Mouse (Mus musculus) ovary, postnatal 10 days (tissue): Measurements from ENCODE around the gene Gm10260.

ENCODE experiments used
- DNase-seq: peaks from one replicate; pipeline ENCODE4 v3.0.0; 2022; ENCODE audit warnings: low spot score

Gene Gm10260

DNA sequence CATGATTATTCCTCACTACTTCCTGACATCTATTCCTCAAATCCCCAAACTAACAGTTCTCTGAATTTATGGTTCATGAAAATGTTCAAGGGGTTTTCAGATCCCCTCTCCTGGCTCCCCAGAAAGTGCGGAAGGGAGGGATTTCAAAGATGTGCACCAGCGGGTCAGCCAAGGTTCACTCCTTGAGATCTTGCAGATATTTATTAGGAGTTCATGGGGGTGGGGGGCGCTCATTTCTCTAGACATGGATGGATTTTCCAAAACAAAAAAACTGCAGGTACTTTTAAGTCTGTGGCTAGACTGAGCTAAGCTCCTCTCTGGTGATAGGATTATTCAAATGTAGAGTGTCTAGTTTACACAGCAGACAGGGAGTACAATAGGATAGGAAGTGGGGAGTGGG is 8.4 kb upstream of the Gm10260 start:
- DNase-seq = no peak

DNA sequence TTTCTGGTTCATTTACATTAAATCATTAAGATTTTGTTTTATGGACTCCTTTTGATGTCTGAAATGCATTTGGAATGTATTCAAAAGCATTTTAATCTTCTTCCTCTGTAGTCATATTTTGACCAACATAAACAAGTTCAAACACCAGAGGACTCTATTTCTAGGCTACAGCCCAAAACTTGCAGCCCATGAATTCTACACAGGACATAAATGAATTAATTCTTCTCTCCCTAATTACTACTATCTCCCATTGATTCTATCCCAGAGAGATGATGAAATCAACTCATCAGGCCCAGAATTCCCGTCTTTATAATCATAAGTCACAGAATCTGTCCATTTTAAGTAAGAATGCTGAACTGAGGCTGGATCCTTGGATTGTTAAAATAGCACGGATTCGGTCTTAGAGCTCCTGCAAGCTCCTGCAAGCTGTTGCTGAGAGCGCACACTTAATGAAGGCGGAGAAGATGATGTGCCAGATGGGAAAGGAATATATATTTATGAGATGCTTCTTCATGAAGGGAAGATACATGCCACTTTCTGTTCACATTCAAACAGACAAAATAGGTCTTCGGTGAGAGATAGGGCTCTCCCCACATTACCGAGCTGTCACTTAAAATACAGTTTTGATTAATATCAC is 7.7 kb upstream of the Gm10260 start:
- no peak for DNase-seq

DNA sequence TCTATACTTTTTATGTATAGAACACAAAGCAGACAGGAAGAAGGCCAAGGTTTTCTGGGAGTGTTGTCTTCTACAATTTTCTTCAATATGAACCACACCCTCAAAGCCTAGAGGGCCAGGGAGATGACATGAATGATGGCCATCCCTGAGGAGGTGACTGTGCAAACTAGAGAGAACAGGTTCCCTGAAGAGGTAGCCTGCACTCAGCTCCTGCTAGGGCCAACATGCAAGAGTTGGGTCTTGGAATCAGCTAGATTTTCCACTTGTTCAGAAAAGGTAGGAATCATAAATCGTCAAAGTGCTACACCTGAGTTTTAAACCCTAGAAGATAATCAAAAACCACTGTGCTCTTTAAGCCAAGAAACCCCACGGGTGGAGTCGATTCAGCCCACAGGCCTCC is 6.2 kb upstream of the Gm10260 start:
- no peak for DNase-seq

DNA sequence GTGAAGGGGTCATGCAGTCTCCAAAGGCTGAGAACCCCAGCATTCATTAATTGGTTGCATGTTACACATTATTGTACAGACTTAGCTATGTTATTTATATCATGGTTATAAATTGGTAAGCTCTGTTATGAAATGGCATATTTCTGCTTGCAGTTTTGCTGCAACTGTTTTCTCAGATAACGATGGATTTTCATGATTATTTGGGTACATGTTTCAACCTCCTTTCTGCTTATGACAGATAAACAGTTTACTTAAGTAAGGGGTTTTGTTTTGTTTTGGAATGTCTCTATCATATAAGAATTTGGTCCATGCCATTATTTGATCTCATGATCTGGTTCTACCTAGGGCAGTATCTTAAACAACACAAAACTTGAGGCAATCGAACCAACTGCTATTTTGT is 5.5 kb upstream of the Gm10260 start:
- no peak for DNase-seq

DNA sequence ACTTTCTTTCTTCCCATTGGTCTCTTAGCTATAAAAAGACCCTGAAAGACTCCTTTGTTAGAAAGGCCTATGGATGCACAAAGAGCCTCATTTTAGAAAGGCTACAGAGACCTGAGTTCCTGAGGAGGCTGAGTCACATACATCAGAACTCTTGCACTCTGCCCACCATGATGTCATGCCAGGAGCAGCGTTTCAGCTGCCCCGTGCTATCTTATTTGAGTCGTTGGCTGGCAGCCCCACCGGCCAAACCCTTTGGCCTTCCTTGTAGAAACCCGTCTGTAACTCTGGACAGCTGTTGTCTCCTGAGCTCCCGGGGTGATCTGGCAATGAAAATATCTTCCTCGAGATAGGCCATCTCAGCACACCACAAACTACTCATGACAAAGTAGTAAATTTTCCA is 3.6 kb upstream of the Gm10260 start:
- no peak for DNase-seq

DNA sequence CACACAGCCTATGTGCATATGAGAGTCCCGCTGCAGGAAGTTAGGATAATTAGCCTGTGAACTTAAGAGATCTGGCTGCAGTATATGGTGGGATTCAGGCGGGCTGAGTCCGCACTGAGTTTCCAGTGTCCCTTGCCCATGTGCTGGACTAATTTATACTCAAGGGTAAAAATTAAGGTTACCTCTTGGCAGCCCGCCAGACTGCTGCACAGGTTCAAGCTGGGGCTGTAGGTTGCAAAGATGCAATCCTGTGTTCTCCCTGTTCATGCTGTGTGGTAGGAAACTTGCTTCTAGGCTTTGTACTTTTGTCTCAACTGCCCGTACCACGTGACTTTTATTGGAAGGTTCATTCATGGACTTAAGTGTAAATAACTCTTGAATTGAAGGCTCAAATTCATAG is 3.0 kb upstream of the Gm10260 start:
- no peak for DNase-seq

DNA sequence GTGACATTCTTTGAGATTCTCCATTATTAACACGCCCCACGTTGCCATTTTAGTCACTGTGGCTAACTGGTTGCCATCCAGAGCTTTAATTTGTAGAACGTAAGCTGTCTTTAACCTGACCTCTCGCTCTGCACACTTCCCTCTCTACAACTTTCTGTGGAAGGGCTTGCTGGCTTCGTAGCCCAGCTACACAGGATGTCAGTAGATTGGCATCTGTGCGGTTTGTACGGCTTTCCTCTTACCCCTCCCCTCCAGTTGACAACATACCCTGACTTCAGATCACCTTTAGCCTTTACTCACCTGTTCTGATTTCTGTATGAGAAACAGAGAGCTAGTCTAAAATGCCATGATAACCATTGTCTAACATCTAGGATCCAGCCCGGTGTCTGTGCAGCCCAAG is 1.7 kb upstream of the Gm10260 start:
- DNase-seq = no peak

DNA sequence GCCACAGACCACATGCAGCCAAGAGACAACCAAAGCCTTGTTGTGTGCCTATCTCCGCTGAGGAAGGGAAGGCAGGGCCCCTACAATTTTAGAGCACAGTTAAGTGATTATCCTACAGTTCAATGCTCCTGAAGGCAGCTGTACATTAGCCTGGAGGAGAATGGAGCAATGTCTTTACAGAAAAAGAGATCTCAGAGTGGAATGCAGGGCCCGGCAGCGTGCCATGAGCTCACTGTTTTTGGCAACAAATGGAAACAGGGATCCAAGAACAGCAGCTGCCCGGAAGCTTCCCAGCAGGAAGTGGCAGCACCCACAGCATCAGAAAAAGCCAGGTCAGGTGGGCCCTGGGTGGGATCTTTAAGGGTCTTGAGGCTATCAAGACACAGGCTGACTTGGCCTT is 3.4 kb downstream of the Gm10260 start:
- no peak for DNase-seq

DNA sequence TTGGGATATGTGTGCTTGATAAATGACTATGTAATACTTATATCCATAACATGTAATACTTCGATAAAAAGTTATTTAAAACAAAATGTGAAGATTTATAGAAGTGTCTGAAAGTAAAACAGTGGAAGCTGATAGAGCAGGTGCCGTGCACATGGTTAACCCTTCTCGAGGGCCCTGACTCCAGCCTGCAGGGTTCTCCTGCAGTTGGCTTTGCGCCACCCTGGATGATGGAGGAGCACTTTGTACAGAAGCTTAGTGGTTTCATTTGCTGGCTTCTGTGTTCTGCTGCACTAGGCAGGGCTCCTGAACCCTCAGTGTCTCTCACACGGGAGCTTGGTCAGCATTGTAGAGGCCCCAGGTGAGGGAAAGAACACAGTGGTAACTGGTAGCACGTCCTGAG is 4.3 kb downstream of the Gm10260 start:
- DNase-seq = no peak

DNA sequence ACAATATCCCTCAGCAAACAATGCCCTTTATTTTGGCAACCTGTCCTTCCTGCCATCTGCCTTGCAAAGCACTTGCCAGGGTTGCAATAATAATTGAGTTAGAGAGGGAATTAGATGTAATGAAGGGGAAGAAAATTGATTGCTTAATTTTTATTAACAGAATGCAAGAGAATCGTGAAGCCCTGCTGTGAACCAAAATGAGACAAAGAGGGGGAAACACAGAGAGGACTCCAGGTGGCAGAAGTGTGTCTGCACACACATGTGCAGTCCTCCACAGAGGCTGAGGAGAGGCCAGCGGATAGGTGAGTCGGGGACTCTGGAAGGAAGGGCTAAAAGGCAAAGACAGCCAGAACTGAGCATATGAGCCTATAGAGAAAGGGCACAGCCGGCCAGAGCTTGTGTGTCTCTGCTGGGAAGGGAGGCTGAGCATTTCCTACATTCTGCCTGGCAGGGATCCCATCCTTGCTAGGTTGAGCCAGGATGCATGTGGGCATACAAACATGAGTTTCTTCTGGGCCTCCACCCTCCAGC is 9.5 kb downstream of the Gm10260 start:
- no peak for DNase-seq

DNA sequence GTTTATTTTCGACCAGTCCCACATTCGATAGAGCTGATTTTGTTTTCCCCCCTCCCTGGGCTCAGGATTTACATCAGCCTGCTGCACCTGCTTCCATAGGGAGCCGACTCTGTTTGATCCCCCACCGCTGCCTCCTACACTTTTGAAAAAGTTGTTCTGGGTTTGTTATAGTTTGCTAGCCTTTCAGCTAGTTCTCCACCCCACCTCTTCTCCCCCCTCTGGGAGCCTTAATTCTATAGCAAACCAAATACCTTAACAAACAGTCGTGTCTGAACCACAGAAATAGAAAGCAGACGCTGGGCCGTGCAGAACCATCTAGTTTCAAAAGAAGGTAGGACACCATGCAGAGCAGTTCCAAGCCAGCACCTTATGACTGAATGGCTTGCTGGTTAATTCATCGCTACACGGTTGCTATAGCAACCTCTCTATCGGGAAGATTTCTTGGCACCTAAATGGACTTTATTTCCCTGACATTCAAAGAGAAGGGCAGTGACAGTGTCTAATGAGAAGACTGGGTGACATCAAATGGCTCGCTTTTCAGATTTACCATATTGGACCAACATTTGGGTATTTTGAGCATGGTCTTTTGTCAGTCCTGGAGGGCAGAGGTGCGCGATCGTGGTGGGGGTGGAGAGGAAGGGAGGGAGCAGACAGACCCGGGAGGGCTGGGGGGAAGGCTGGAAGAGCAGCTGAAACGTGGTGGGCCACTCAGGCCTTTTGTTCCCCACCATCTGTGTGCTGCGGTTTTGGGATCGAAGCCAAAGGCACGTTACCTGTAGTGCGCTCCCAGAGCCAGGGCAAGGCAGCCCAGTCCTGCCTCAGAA is 13.2 kb downstream of the Gm10260 start:
- no peak for DNase-seq

DNA sequence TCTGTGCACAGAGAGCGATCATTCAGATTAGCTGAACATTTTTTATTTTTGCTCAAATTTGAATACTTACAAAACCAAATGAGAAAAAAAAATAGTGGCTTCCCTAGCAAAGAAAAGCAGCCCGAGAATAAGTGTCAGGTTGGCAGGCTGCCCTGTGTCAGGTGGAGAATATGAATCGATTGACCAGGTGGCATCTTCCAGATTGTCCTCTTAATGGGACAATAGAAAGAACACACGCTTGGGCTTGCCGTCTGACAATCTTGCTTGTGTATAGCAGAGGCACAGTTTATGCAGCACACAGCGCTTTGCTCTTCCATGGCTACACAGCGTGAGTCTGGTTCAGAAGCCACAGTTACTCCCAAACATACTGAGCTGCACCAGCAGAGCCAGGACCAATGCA is 15.8 kb downstream of the Gm10260 start:
- DNase-seq = no peak

DNA sequence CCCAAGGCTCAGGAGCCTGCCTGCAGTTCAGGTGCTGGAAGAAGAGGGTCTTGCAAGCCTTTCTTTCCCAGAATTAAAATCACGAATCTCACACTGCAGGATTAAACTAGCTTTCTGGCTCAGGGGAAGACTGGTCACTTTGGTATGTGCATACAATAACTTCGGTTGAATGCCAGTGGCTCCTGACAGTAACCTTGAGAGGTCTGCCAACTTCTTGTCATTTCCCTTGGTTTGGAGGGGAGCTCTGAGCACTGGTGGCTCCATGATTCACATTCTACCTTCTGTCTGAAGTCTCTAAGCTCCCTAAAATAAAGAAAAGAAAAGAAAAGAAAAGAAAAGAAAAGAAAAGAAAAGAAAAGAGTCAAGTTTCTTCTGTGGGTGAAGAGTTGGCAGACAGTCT is 16.4 kb downstream of the Gm10260 start:
- no peak for DNase-seq

DNA sequence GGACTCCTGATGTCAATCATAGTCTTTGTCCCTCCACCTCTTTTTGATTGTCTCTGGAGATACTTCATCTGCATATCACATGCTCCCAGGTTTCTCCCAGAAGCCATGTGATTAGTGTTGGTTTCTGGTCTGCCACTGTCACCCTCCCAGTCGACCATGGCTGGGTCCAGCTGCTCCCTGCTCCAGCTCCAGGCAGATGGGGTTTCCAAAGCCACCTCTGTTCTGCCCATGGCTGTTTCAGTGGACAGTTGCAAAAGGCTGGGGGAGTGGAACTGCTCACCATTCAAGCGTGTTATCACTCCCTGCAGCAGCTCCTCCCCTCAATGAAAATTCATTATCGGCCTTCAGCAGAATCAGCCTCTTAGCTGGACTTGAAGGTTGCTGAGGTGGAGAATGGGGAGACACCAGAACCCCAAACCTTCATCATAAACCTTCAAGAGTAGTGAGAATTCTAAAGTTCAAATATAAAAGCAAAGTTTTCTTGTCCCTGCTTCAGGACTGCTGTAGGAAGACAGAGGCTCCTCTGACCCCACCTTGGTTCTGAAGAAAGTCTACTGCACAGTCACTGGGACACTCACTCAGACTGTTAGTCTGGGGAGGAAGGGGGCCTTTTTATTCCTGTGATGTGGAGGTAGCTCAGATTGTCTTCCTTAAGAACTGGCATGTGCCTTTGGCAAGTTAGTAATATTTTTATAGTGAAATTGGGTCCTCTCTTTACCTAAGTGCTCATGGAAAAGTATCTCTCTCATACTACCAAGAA is 17.0 kb downstream of the Gm10260 start:
- DNase-seq = no peak

DNA sequence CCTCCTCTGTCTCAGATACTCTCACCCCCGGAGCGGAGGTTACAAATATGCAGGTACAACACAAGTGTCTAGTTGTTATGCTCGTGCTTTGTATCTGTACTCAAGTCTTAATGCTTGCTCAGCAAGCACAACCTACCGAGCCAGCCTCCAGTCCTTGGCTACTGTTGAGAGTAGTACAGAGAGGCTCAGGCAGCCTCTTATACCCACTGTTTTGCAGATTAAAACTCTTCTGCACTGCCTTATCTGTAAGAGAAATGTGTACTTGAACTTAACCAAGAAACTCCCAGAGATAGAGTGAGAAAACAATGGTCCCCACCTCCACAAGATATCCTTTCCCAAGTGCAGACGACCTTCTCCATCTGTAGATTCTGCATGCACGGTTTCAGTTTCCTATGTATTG is 24.5 kb downstream of the Gm10260 start:
- no peak for DNase-seq

DNA sequence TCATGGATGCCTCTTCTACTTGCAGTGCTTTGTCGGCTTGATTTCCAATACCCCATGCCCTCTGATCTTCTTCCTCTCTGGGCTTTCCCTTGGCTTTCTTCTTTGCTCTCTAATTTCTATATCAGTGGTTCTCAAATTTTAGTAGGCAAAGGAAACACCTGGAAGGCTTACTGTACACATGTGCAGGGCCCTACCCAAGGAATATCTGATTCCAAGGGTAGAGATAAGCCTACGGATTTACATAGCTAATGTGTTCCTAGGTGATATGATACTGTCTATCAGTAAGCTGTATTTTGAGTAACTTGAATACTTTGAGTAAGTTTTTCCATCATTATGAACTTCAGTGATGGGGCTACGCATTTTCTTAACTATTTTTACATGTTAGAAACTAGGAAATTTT is 25.7 kb downstream of the Gm10260 start:
- no peak for DNase-seq

DNA sequence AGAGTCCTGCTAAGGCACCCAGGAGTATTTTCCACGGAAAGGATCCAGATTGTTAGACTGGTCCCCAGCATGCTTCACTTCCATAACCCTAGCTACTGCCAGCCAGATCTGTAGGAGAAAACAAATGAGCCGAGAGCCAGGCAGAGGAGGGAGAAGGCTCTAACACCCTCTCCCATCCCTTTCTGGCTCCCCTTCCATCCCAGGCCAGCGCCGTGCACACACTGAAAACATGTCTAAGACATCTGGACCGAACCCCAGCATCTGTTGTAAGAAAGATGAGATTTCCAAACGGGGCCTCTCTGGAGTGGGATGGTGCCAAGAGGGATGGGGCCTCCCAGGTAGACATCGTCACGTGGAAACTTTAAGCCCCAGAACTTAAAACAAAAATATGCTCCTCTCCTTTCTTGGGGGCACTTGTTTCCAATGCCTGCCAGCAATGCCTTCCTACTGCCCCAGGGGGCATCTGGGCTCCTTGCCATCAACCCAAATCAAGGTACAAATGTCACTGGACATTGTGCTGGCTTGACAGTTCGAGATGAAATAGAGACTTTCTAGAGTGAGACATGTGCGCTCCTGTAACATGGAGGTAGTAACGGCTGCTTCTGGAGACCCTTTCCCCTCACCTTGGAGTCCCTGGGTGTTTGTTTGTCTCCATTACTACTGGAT is 35.1 kb downstream of the Gm10260 start:
- DNase-seq = no peak

DNA sequence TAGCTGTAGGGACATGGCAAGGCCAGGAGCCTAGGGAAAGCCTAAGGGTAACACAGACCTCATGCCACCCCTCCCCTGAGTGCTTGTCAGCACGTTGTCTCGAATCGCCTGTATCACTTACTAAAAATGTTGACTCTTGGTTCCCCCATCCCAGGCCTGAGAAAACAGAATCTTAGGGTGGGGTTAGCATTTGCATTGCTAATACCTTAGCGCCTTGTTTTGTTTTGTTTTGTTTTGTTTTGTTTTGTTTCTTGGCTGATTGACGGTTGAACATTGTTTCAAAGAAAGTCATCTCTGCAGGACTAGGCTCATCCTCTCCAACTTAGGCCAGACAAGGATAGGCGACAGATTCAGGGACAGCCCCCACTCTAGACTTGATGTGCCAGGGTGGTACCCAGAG is 35.9 kb downstream of the Gm10260 start:
- no peak for DNase-seq

DNA sequence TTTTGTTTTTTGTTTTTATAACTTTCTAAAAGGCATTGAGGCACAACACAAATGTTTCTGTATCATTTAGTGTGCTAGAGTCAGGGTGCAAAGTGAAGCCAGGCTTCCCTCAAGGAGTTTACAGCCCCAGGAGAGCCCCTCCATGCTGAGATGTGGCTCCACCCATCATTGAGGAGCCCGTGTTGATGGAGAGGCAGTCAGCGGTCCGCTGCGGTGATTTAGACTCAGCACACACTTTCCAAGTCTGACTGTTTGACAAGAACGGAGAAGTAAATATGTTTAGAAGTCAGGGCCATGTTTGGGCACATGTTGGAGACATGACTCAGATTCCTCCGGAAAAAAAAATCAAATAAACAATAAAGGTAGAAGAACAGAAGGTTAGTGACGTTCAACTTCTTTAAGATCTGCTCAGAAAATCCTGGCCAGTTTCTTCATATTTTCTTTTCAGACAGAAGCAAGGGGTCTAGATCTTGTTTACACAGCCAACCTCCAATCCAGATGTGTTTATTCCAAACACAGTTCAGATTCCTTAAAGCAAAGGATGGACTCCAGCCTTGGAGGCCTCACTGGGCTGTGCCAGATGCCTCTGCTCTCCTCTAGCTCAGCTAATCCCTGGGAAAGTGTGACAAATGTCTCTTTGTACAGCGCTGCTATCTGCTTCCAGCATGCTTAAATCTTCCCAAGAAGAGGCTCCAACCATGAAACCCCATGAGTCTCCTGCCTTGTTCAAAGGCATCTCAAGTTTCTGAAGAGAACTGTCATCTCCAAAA is 47.7 kb downstream of the Gm10260 start:
- DNase-seq = no peak

DNA sequence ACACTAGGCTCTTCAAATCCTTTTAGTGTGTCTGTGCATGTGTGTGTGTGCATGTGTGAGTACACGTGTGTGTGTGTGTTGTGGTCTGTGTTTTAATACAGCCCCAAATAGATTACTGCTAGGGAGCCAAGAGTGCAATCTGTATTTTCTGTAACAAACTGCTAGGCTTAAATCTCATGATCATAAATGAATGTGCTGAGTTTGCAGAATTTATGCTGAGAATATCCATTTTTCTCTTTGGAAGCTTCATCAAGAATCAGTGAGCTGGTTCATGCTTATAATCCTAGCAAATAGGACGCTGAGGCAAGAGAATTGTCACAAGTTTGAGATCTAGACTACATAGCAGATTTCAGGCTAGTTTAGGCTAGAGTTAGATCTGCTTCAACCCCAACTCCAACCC is 48.9 kb downstream of the Gm10260 start:
- DNase-seq = no peak
